Mouse (Mus musculus) intestine, embryonic 16.5 days (tissue): ENCODE results near the gene Ggt1. TPM values are rescaled to one million over a fixed set of nuclear protein-coding genes. Genes with fewer than 3 reads are reported as not detected.
"Not testable (repeated sequence)": the region's sequence is repeated elsewhere in the genome, so short reads cannot be mapped to it uniquely, and the experiment has no call there.

Source experiments
- ATAC-seq: fragments of 200-750 bp; cut with Nextera tagmentation; 2 replicates; pipeline ENCODE4 v1.8.0; 2017; ENCODE audit warnings: moderate TSS enrichment, moderate library complexity
- H3K27ac ChIP-seq: fragments of 300-500 bp; sonication (generic); 2 replicates; pipeline ENCODE4 v1.5.1; 2014; ENCODE audit warnings: mild to moderate bottlenecking, low read length
- H3K27me3 ChIP-seq: fragments of 300-500 bp; sonication (generic); replicated peaks from 2 replicates; pipeline ENCODE4 v1.6.1; 2014; ENCODE audit warnings: low read length, control low read depth, mixed read lengths; ENCODE audit not compliant: control insufficient read depth, insufficient read depth
- H3K36me3 ChIP-seq: fragments of 300-500 bp; sonication (generic); 2 replicates; pipeline ENCODE4 v1.6.1; 2014; ENCODE audit warnings: low read length, control low read depth; ENCODE audit not compliant: control insufficient read depth, insufficient read depth
- H3K4me1 ChIP-seq: fragments of 300-500 bp; sonication (generic); 2 replicates; pipeline ENCODE4 v1.6.1; 2014; ENCODE audit warnings: low read length, control low read depth, mixed read lengths; ENCODE audit not compliant: control insufficient read depth, insufficient read depth
- H3K4me2 ChIP-seq: fragments of 300-500 bp; sonication (generic); 2 replicates; pipeline ENCODE4 v1.6.1; 2014; ENCODE audit warnings: low read depth, low read length, control low read depth
- H3K4me3 ChIP-seq: fragments of 300-500 bp; sonication (generic); 2 replicates; pipeline ENCODE4 v1.5.1; 2014; ENCODE audit warnings: mild to moderate bottlenecking, low read length
- H3K9ac ChIP-seq: fragments of 300-500 bp; sonication (generic); 2 replicates; pipeline ENCODE4 v1.6.1; 2014; ENCODE audit warnings: low read depth, low read length
- H3K9me3 ChIP-seq: fragments of 300-500 bp; sonication (generic); 2 replicates; pipeline ENCODE4 v1.6.1; 2016; ENCODE audit warnings: low read length, control low read depth; ENCODE audit not compliant: control insufficient read depth
- WGBS: fragments of 180-500 bp; shearing (Covaris S2); extraction: QIAGEN DNeasy Blood & Tissue Kit; methylation state at CpG from one replicate; pipeline ENCODE4 v1.1.7; 2014; 5-methylcytosine and 5-hydroxymethylcytosine counted together
- polyA plus RNA-seq: library from polyadenylated mRNA; unstranded; fragments of >200 nt; fragmentation: Nextera tagmentation; extraction: Ambion mirVana; gene quantifications from 2 replicates; pipeline ENCODE4 v1.2.1, GENCODE M21; 2015

Gene Ggt1
- polyA plus RNA-seq, 1 experiment from 2014 or later = 115 TPM

GRCm38 (mm10) chr10:75565906-75566305 lies 4.5 kb downstream of the Ggt1 start:
- WGBS = 56% methylated on average over 7 of the region's 7 CpGs
- Histone ChIP-seq H3K4me3 (peak overlapping the region; percentile 29), H3K9me3 (no peaks in the 10 kb centered on the region), H3K27ac (peak overlapping the region; percentile 92), H3K4me1 (peaks cover 14% of the 10 kb centered on the region), H3K27me3 (peaks cover 2% of the 10 kb centered on the region), H3K36me3 (no peaks in the 10 kb centered on the region), H3K4me2 (peak overlapping the region; percentile 43), H3K9ac (peak overlapping the region; percentile 48; the same call in 1 of the 2 replicates)
- peak; percentile 82 for ATAC-seq

GRCm38 (mm10) chr10:75566321-75566720 lies 4.9 kb downstream of the Ggt1 start:
- H3K9ac ChIP-seq = 0 out of 2 replicates have a peak overlapping the region, but pooled peaks have one; percentile 33
- ATAC-seq = peak; percentile 14
- H3K4me1 ChIP-seq = peaks cover 18% of the 10 kb centered on the region
- no peaks in the 10 kb centered on the region for H3K36me3 ChIP-seq
- peak overlapping the region; percentile 43 for H3K4me2 ChIP-seq
- peak overlapping the region; percentile 92 for H3K27ac ChIP-seq
- H3K9me3 ChIP-seq = no peaks in the 10 kb centered on the region
- H3K27me3 ChIP-seq = no peaks in the 10 kb centered on the region
- WGBS = 77% methylated on average over 5 of the region's 5 CpGs
- H3K4me3 ChIP-seq = peak overlapping the region; percentile 29

- not testable (repeated sequence) for H3K9me3 ChIP-seq, H3K4me2 ChIP-seq, H3K9ac ChIP-seq, ATAC-seq, H3K27ac ChIP-seq, H3K27me3 ChIP-seq, H3K36me3 ChIP-seq, H3K4me3 ChIP-seq
- H3K4me1 ChIP-seq = peaks cover 19% of the 10 kb centered on the region
- 76% methylated on average over 2 of the region's 2 CpGs for WGBS
These were observed 5.4 kb downstream of the Ggt1 start for GRCm38 (mm10) chr10:75566765-75567164.

GRCm38 (mm10) chr10:75568029-75568428 lies 6.6 kb downstream of the Ggt1 start:
- Histone ChIP-seq H3K36me3 (no peaks in the 10 kb centered on the region), H3K27me3 (no peaks in the 10 kb centered on the region), H3K27ac (peak overlapping the region; percentile 37; the same call in 1 of the 2 replicates), H3K9me3 (no peaks in the 10 kb centered on the region), H3K4me3 (peak overlapping the region; percentile 37), H3K4me2 (peak overlapping the region; percentile 37), H3K9ac (peak overlapping the region; percentile 33; the same call in 1 of the 2 replicates), H3K4me1 (peaks cover 19% of the 10 kb centered on the region)
- 35% methylated on average over 5 of the region's 5 CpGs for WGBS
- ATAC-seq = no peak

DNA sequence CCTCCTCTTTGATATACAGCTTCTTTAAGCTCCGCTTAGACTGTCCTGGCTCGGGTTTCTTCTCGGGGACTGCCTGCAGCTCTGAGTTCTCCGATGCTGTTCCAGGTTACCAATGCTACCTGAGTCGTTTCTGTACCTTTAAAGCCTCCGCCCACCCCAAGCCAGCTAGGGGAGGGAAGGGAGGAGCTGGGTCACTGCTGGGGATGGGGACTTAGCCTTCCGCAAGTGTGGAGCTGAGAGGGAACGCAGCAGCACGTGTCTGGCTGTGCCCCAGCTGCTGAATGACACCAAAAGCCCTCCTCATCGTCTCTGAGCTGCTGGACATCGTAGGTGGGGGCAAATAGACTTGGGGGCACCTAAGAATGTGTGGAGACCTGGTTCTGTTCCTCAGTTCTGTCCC lies 7.0 kb downstream of the Ggt1 start:
- Histone ChIP-seq H3K9me3 (no peaks in the 10 kb centered on the region), H3K4me3 (peak overlapping the region; percentile 37), H3K4me1 (peaks cover 19% of the 10 kb centered on the region), H3K27ac (peak overlapping the region; percentile 37; the same call in 1 of the 2 replicates), H3K27me3 (no peaks in the 10 kb centered on the region), H3K4me2 (peak overlapping the region; percentile 37), H3K36me3 (no peaks in the 10 kb centered on the region), H3K9ac (peak overlapping the region; percentile 33)
- WGBS = 13% methylated on average over 11 of the region's 11 CpGs
- peak; percentile 39 for ATAC-seq

GRCm38 (mm10) chr10:75568851-75569250 lies 7.4 kb downstream of the Ggt1 start:
- WGBS = 11% methylated on average over 4 of the region's 4 CpGs
- Histone ChIP-seq H3K4me2 (peak overlapping the region; percentile 37), H3K4me1 (peaks cover 16% of the 10 kb centered on the region), H3K27me3 (no peaks in the 10 kb centered on the region), H3K4me3 (peak overlapping the region; percentile 37), H3K9me3 (no peaks in the 10 kb centered on the region), H3K27ac (peak overlapping the region; percentile 37; the same call in 1 of the 2 replicates), H3K9ac (peak overlapping the region; percentile 33; the same call in 1 of the 2 replicates), H3K36me3 (no peaks in the 10 kb centered on the region)
- peak; percentile 32 for ATAC-seq

DNA sequence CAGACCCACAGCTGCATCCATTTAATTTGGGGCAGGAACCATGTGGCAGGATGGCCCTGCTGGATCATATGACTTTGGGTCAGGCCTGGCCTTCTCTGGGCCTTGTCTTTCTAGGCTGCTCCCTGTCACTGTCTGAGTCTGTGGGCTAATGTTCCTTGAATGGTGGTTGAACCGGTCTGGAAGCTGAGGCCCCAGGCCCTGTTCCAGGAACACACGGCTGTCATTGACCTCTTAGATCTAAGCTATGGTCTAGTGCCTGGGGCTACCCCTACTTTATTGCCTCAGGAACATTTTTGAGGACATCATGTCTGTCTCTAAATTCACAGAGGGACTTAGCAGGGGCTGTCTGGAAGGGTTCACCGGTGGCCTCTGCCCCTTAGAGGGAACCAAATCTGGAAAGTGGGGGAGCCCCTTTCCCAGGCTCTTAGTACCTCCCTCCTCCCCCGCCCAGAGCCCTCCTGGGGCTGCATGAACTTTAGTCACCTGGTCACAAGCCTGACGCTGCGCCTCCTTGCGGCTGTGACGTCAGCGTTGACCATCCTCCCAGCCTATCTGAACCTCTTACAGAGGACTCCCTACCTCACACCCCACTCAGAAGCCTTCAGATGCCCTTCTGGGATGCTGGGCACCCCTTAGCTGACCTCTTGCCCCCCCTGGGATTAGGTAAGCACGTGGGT lies 9.7 kb downstream of the Ggt1 start:
- no peaks in the 10 kb centered on the region for H3K9me3 ChIP-seq
- no peaks in the 10 kb centered on the region for H3K36me3 ChIP-seq
- peak; percentile 7; the same call in 1 of the 2 replicates for ATAC-seq
- H3K4me2 ChIP-seq = no peak overlapping the region
- 0 out of 2 replicates have a peak overlapping the region, but pooled peaks have one; percentile 19 for H3K9ac ChIP-seq
- H3K4me3 ChIP-seq = no peak overlapping the region
- no peak overlapping the region for H3K27ac ChIP-seq
- H3K4me1 ChIP-seq = peaks cover 14% of the 10 kb centered on the region; the same call in 1 of the 2 replicates
- WGBS = 34% methylated on average over 10 of the region's 10 CpGs
- H3K27me3 ChIP-seq = no peaks in the 10 kb centered on the region

DNA sequence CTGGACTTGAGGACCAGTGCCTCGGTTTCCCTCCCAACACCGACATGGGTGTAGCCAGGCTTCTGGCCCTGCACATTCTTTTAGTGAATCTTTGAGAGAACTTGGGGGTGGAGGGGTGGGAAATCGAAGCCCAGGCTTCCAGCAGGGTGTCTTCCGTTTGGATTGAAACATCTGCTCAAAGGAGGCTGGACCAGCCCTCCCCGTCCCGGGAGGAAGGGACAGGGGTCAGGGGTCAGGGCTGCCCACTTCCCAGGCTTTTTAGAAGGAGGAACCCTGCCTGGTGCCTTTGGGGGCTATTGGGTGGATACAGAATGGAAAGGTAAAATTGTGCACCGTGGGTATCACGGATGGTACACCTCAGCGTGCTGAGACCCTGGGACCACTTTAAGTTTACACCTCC lies 10.5 kb downstream of the Ggt1 start:
- WGBS = 54% methylated on average over 9 of the region's 9 CpGs
- Histone ChIP-seq H3K4me2 (no peak overlapping the region), H3K27me3 (no peaks in the 10 kb centered on the region), H3K4me1 (peaks cover 14% of the 10 kb centered on the region; the same call in 1 of the 2 replicates), H3K9me3 (no peaks in the 10 kb centered on the region), H3K36me3 (no peaks in the 10 kb centered on the region), H3K9ac (no peak overlapping the region), H3K4me3 (no peak overlapping the region), H3K27ac (no peak overlapping the region)
- ATAC-seq = no peak

GRCm38 (mm10) chr10:75573181-75573580 lies 11.8 kb downstream of the Ggt1 start:
- no peak overlapping the region for H3K27ac ChIP-seq
- no peaks in the 10 kb centered on the region for H3K36me3 ChIP-seq
- no peaks in the 10 kb centered on the region for H3K27me3 ChIP-seq
- H3K9ac ChIP-seq = no peak overlapping the region
- 76% methylated on average over 10 of the region's 10 CpGs for WGBS
- no peak for ATAC-seq
- H3K4me1 ChIP-seq = peaks cover 13% of the 10 kb centered on the region; the same call in 1 of the 2 replicates
- H3K4me3 ChIP-seq = no peak overlapping the region
- no peak overlapping the region for H3K4me2 ChIP-seq
- no peaks in the 10 kb centered on the region for H3K9me3 ChIP-seq
